Mouse (Mus musculus) stomach, embryonic 15.5 days (tissue): ENCODE results near the gene 1700069L16Rik. TPM values are rescaled to one million over a fixed set of nuclear protein-coding genes. Genes with fewer than 3 reads are reported as not detected.

Source experiments
- ATAC-seq: fragments of 200-750 bp; cut with Nextera tagmentation; 2 replicates; pipeline ENCODE4 v1.8.0; 2017; ENCODE audit warnings: low read depth, moderate number of reproducible peaks, moderate TSS enrichment; ENCODE audit not compliant: insufficient read depth, low FRiP score
- H3K27ac ChIP-seq: fragments of 300-500 bp; sonication (generic); 2 replicates; pipeline ENCODE4 v1.5.1; 2015; ENCODE audit warnings: mild to moderate bottlenecking, inconsistent platforms
- H3K27me3 ChIP-seq: fragments of 300-500 bp; sonication (generic); replicated peaks from 2 replicates; pipeline ENCODE4 v1.6.1; 2015; ENCODE audit warnings: inconsistent platforms
- H3K36me3 ChIP-seq: fragments of 300-500 bp; sonication (generic); 2 replicates; pipeline ENCODE4 v1.6.1; 2015; ENCODE audit warnings: inconsistent platforms
- H3K4me1 ChIP-seq: fragments of 300-500 bp; sonication (generic); 2 replicates; pipeline ENCODE4 v1.6.1; 2015; ENCODE audit warnings: inconsistent platforms
- H3K4me2 ChIP-seq: fragments of 300-500 bp; sonication (generic); 2 replicates; pipeline ENCODE4 v1.6.1; 2015; ENCODE audit warnings: mild to moderate bottlenecking, inconsistent platforms
- H3K4me3 ChIP-seq: fragments of 300-500 bp; sonication (generic); replicated peaks from 2 replicates; pipeline ENCODE4 v1.5.1; 2015; ENCODE audit warnings: inconsistent platforms
- H3K9ac ChIP-seq: fragments of 300-500 bp; sonication (generic); 2 replicates; pipeline ENCODE4 v1.6.1; 2015; ENCODE audit warnings: inconsistent platforms
- H3K9me3 ChIP-seq: fragments of 300-500 bp; sonication (generic); 2 replicates; pipeline ENCODE4 v1.6.1; 2016; ENCODE audit warnings: inconsistent platforms
- WGBS: fragments of 180-500 bp; shearing (Covaris S2); methylation state at CpG from one replicate; pipeline ENCODE4 v1.1.7; 2015; 5-methylcytosine and 5-hydroxymethylcytosine counted together
- polyA plus RNA-seq: library from polyadenylated mRNA; unstranded; fragments of >200 nt; fragmentation: Nextera tagmentation; extraction: Ambion mirVana; gene quantifications from 2 replicates; pipeline ENCODE4 v1.2.1, GENCODE M21; 2015

The 1700069L16Rik gene
- polyA plus RNA-seq, 1 experiment from 2014 or later = not detected

DNA sequence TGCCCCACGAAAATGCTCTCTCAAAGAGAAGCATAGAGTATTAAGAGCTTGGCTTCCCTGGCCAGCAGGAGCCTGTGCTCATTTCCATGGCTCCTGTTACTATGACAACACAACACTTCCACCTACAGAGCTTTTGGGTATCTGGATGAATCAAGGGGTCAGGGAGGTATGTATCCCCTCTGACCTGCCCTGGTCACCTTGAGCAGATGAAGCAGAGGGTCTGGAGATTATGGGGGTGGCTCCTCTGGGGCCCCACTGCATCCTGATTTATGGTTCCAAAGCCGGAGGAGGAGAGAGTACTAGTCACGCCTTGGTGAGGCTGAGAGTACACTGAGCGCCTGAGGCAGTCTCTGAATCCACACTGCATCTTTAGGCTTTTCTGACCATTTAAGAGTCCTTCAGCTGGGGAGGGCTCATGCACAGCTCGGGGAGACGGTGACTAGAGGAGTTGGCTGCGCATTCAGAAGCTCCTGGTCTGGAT lies 6.1 kb upstream of the 1700069L16Rik start:
- Histone ChIP-seq H3K4me1 (0 out of 2 replicates have a peak, but pooled peaks cover 3% of the 10 kb centered on the region), H3K27me3 (no peaks in the 10 kb centered on the region), H3K9ac (no peak overlapping the region), H3K27ac (no peak overlapping the region), H3K4me2 (no peak overlapping the region), H3K9me3 (no peaks in the 10 kb centered on the region), H3K4me3 (no peak overlapping the region), H3K36me3 (no peaks in the 10 kb centered on the region)
- no peak for ATAC-seq
- 62% methylated on average over 7 of the region's 7 CpGs for WGBS

- Histone ChIP-seq H3K36me3 (no peaks in the 10 kb centered on the region), H3K27me3 (no peaks in the 10 kb centered on the region), H3K4me2 (no peak overlapping the region), H3K4me3 (no peak overlapping the region), H3K27ac (no peak overlapping the region), H3K9me3 (no peaks in the 10 kb centered on the region), H3K9ac (no peak overlapping the region), H3K4me1 (no peaks in the 10 kb centered on the region)
- ATAC-seq = no peak
- 81% methylated on average over 7 of the region's 7 CpGs for WGBS
Observed at GRCm38 (mm10) chr5:113728691-113729090, 4.1 kb upstream of the 1700069L16Rik start.

- Histone ChIP-seq H3K36me3 (no peaks in the 10 kb centered on the region), H3K9ac (no peak overlapping the region), H3K4me2 (no peak overlapping the region), H3K27ac (no peak overlapping the region), H3K4me1 (no peaks in the 10 kb centered on the region), H3K9me3 (no peaks in the 10 kb centered on the region), H3K4me3 (no peak overlapping the region), H3K27me3 (no peaks in the 10 kb centered on the region)
- ATAC-seq = no peak
- WGBS = 87% methylated on average over 7 of the region's 7 CpGs
Observed at GRCm38 (mm10) chr5:113728011-113728410, 3.4 kb upstream of the 1700069L16Rik start.

DNA sequence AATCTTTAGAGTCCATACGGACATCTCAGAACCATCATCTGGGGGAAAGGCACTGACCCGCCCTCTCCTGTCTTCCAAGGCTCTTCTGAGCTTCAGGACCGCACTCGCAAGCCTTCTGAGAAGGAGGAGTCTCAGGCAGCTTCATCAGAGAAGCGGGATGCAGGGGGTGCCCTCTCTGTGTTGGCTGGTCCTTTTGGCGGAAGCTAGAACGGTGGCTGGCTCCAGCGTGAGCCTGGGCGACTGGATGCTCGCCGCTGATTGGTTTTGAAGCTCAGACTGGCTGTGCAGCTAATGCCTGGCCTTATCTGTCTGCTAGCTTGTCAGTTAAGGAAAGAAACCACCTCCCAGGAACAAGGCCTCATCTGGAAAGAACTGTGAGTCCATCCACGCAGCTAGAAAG lies 2.7 kb upstream of the 1700069L16Rik start:
- Histone ChIP-seq H3K4me1 (no peaks in the 10 kb centered on the region), H3K9me3 (no peaks in the 10 kb centered on the region), H3K27ac (no peak overlapping the region), H3K27me3 (no peaks in the 10 kb centered on the region), H3K9ac (no peak overlapping the region), H3K36me3 (no peaks in the 10 kb centered on the region), H3K4me2 (no peak overlapping the region), H3K4me3 (no peak overlapping the region)
- ATAC-seq = no peak
- WGBS = 54% methylated on average over 12 of the region's 12 CpGs

DNA sequence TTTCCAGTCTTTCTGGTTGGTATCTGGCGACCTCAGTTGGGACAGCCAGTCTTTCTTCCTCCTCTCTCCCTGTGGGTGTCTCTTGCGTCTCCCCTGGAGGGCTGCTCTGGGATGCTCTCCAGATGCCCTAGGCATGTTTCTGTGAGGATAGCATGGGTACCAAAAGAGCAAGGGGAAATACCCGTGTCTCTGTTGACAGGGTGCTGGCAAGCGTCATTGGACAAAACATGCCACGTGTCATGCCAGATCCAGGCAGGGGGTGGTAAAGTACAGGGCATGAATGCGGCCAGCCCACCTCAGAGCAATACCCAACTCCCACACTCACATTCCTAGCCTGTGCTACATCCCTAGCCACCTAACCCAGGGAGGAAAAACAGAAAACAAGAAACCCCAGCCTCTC lies 2.0 kb upstream of the 1700069L16Rik start:
- Histone ChIP-seq H3K27ac (no peak overlapping the region), H3K27me3 (no peaks in the 10 kb centered on the region), H3K9ac (no peak overlapping the region), H3K36me3 (no peaks in the 10 kb centered on the region), H3K9me3 (no peaks in the 10 kb centered on the region), H3K4me3 (no peak overlapping the region), H3K4me1 (no peaks in the 10 kb centered on the region), H3K4me2 (no peak overlapping the region)
- ATAC-seq = no peak
- WGBS = 66% methylated on average over 6 of the region's 6 CpGs

GRCm38 (mm10) chr5:113725417-113725816 lies 845 bp upstream of the 1700069L16Rik start:
- Histone ChIP-seq H3K27ac (no peak overlapping the region), H3K4me1 (no peaks in the 10 kb centered on the region), H3K9ac (no peak overlapping the region), H3K27me3 (no peaks in the 10 kb centered on the region), H3K9me3 (no peaks in the 10 kb centered on the region), H3K4me3 (no peak overlapping the region), H3K4me2 (no peak overlapping the region), H3K36me3 (no peaks in the 10 kb centered on the region)
- no peak for ATAC-seq
- WGBS = 68% methylated on average over 12 of the region's 12 CpGs

- Histone ChIP-seq H3K27ac (no peak overlapping the region), H3K9me3 (no peaks in the 10 kb centered on the region), H3K36me3 (no peaks in the 10 kb centered on the region), H3K9ac (no peak overlapping the region), H3K27me3 (no peaks in the 10 kb centered on the region), H3K4me2 (no peak overlapping the region), H3K4me3 (no peak overlapping the region), H3K4me1 (no peaks in the 10 kb centered on the region)
- 32% methylated on average over 8 of the region's 8 CpGs for WGBS
- ATAC-seq = no peak
Observed at GRCm38 (mm10) chr5:113723567-113724237, 870 bp downstream of the 1700069L16Rik start.

DNA sequence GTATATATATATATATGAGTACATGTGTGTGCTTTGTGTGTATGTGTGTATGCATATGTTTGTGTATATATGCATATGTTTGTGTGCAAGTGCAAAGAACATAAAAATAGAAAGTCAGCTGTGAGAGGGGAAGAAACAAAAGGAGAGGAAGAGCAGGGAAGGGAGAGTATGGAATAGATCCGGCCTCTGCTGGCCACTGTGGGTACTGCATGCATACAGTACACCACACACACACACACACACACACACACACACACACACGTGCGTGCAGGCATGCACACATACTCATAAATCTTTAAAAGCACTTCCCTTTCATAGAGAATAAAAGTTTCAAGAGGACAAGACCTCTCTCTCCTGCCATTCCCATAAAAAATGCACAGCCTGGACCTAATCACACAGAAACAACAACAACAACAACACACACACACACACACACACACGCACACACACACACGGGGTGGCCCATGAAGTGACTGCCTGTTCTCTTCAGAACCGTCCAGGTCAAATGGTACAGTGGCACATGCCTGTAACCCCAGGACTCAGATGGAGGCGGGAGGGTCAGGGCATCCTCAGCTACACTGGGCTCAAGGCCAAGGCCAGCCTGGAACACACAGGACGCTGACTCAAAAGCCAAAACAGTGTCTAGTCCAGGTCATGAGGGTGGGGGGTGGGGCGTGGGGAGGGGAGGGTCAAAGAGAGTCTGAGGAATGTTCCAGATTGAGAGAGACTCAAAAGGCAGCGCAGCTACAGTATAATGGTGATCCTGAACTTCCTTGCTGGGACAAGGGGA lies 2.2 kb downstream of the 1700069L16Rik start:
- H3K4me3 ChIP-seq = no peak overlapping the region

GRCm38 (mm10) chr5:113719221-113719661 lies 5.3 kb downstream of the 1700069L16Rik start:
- Histone ChIP-seq H3K27me3 (no peaks in the 10 kb centered on the region), H3K36me3 (no peaks in the 10 kb centered on the region), H3K4me2 (no peak overlapping the region), H3K27ac (no peak overlapping the region), H3K9ac (no peak overlapping the region), H3K9me3 (no peaks in the 10 kb centered on the region), H3K4me1 (no peaks in the 10 kb centered on the region), H3K4me3 (no peak overlapping the region)
- 77% methylated on average over 8 of the region's 8 CpGs for WGBS
- no peak for ATAC-seq

More for the DNA sequence above, 2.2 kb downstream of the 1700069L16Rik start:
- Histone ChIP-seq H3K4me2 (no peak overlapping the region), H3K4me1 (no peaks in the 10 kb centered on the region), H3K9me3 (no peaks in the 10 kb centered on the region), H3K9ac (no peak overlapping the region), H3K27ac (no peak overlapping the region), H3K27me3 (no peaks in the 10 kb centered on the region), H3K36me3 (no peaks in the 10 kb centered on the region)
- ATAC-seq = no peak
- whole genome bisulfite sequencing = 80% methylated on average over 10 of the region's 10 CpGs

DNA sequence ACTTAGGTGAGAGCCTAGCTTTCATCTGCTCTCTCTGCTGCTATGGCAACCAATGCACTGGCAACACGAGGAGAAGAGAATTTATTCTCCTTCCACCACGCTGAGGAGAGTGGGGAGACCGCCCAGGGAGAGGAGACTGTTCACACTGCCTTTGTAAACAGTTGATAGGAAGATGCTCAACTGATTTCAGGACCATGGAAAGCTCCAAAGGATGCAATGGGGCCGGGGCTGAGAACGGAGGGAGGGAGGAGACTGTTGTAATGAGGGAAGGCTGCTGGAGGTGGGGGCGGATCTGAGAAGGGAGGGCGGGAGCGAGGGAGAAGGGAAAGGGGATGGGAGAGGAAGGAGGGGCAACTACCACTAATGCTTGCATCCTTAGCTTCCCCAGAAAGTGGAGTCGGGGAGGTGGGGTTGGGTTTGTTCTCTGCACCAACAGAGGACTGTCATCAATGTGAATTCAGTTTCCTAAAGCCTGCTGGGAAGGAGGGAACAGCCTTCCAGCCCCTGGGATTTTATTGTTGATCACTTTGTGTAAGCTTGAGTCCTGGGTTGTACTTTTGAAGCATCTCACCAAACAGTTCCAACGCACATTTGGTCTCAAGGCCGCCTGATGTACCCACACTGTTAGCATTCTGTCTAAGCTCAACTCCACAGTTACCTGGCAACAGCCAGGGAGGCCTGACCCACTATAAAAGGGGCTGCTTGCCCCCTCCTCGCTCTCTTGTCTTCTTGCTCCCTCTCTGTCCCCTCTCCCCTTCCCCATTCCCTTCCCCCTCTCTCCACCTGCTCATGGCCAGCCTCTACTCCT lies 7.8 kb downstream of the 1700069L16Rik start:
- Histone ChIP-seq H3K27ac (no peak overlapping the region), H3K4me1 (no peaks in the 10 kb centered on the region), H3K9me3 (no peaks in the 10 kb centered on the region), H3K9ac (no peak overlapping the region), H3K36me3 (no peaks in the 10 kb centered on the region), H3K4me3 (no peak overlapping the region), H3K27me3 (no peaks in the 10 kb centered on the region), H3K4me2 (no peak overlapping the region)
- ATAC-seq = no peak
- 8% methylated on average over 12 of the region's 12 CpGs for WGBS

DNA sequence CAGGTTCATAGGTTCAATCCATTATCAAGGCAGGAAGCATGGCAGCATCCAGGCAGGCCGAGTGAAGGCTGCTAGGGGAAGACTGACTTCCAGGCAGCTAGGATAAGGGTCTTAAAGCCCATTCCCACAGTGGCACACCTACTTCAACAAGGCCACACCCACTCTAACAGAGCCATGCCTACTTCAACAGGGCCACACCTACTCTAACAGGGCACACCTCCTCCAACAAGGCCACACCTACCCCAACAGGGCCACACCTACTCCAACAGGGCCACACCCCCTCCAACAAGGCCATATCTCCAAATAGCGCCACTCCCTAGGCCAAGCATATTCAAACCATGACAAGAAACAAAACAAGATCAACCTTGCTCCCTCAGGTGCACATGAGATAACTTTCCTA lies 11.7 kb downstream of the 1700069L16Rik start:
- no peak overlapping the region for H3K27ac ChIP-seq
- H3K4me3 ChIP-seq = no peak overlapping the region
- no peaks in the 10 kb centered on the region for H3K4me1 ChIP-seq
- H3K36me3 ChIP-seq = no peaks in the 10 kb centered on the region
- H3K9me3 ChIP-seq = no peaks in the 10 kb centered on the region
- no peak for ATAC-seq
- no peak overlapping the region for H3K9ac ChIP-seq
- H3K27me3 ChIP-seq = no peaks in the 10 kb centered on the region
- 71% methylated on average over 2 of the region's 2 CpGs for WGBS
- H3K4me2 ChIP-seq = no peak overlapping the region
